Mouse (Mus musculus) bone marrow, adult 2 months (tissue): ENCODE results near the gene Myh7. TPM values are rescaled to one million over a fixed set of nuclear protein-coding genes. Genes with fewer than 3 reads are reported as not detected.
"Not testable (repeated sequence)": the region's sequence is repeated elsewhere in the genome, so short reads cannot be mapped to it uniquely, and the experiment has no call there.

ENCODE experiments used
- H3K27ac ChIP-seq: fragments of 200-500 bp; 2 replicates; pipeline ENCODE4 v1.5.1; 2012; ENCODE audit warnings: low read depth, mild to moderate bottlenecking, control low read depth, inconsistent platforms, low read length; ENCODE audit not compliant: control insufficient read depth, poor library complexity, insufficient read depth
- H3K4me1 ChIP-seq: fragments of 200-500 bp; 2 replicates; pipeline ENCODE4 v1.6.1; 2011; ENCODE audit warnings: low read length; ENCODE audit not compliant: control insufficient read depth, insufficient read depth
- H3K4me3 ChIP-seq: fragments of 200-500 bp; replicated peaks from 2 replicates; pipeline ENCODE3; 2011; ENCODE audit warnings: mild to moderate bottlenecking, low read depth, low read length, control low read depth; ENCODE audit not compliant: control insufficient read depth
- CTCF ChIP-seq: fragments of 200-500 bp; IDR thresholded peaks from 2 replicates; pipeline ENCODE4 v1.5.1; 2011; ENCODE audit warnings: low read length, control low read depth; ENCODE audit not compliant: control insufficient read depth, insufficient read depth
- POLR2A ChIP-seq: fragments of 200-500 bp; IDR thresholded peaks from 2 replicates; pipeline ENCODE4 v1.6.1; 2011; ENCODE audit warnings: low read depth, mild to moderate bottlenecking, control low read depth, low read length, borderline replicate concordance; ENCODE audit not compliant: control insufficient read depth
- WGBS: fragments of 180-500 bp; shearing (Covaris S2); methylation state at CpG from one replicate; pipeline ENCODE4 v1.1.7; 2018; 5-methylcytosine and 5-hydroxymethylcytosine counted together
- polyA plus RNA-seq: library from polyadenylated mRNA; stranded (reverse); fragments of >200 nt; gene quantifications from 2 replicates; pipeline ENCODE4 v1.2.4, GENCODE M21; 2011; ENCODE audit warnings: low replicate concordance; ENCODE audit not compliant: missing spikeins, insufficient read depth, insufficient read length

Myh7 gene
- polyA plus RNA-seq, 1 experiment: not detected

GRCm38 (mm10) chr14:55000814-55001213, 6.4 kb upstream of the Myh7 start:
- WGBS: 85% methylated on average over 6 of the region's 6 CpGs
- no peak overlapping the region for H3K4me3 ChIP-seq
- H3K27ac ChIP-seq: no peak overlapping the region
- no peak for TF ChIP-seq CTCF
- no peak for TF ChIP-seq POLR2A
- H3K4me1 ChIP-seq: no peaks in the 10 kb centered on the region; the same call in 1 of the 2 replicates

- 74% methylated on average over 5 of the region's 5 CpGs for WGBS
These were observed 5.4 kb upstream of the Myh7 start for GRCm38 (mm10) chr14:54999868-55000267.

GRCm38 (mm10) chr14:54998680-54999079, 4.3 kb upstream of the Myh7 start:
- no peak overlapping the region for H3K4me3 ChIP-seq
- no peak overlapping the region for H3K27ac ChIP-seq
- H3K4me1 ChIP-seq: no peaks in the 10 kb centered on the region
- no peak for TF ChIP-seq CTCF
- no peak for TF ChIP-seq POLR2A

More at GRCm38 (mm10) chr14:54999868-55000267, 5.4 kb upstream of the Myh7 start:
- H3K27ac ChIP-seq, H3K4me3 ChIP-seq, H3K4me1 ChIP-seq: not testable (repeated sequence)

- 78% methylated on average over 4 of the region's 4 CpGs for WGBS
These were observed 2.9 kb upstream of the Myh7 start for GRCm38 (mm10) chr14:54997297-54997696.

GRCm38 (mm10) chr14:54996793-54997192, 2.4 kb upstream of the Myh7 start:
- 82% methylated on average over 9 of the region's 9 CpGs for WGBS
- Histone ChIP-seq H3K27ac (no peak overlapping the region), H3K4me1 (no peaks in the 10 kb centered on the region), H3K4me3 (no peak overlapping the region)
- TF ChIP-seq CTCF: no peak
- TF ChIP-seq POLR2A: no peak

More at GRCm38 (mm10) chr14:54997297-54997696, 2.9 kb upstream of the Myh7 start:
- TF ChIP-seq POLR2A: no peak
- no peak for TF ChIP-seq CTCF
- H3K4me3 ChIP-seq: no peak overlapping the region
- H3K4me1 ChIP-seq: no peaks in the 10 kb centered on the region
- H3K27ac ChIP-seq: no peak overlapping the region

- WGBS: 75% methylated on average over 14 of the region's 14 CpGs
- Histone ChIP-seq H3K4me3 (no peak overlapping the region), H3K4me1 (no peaks in the 10 kb centered on the region), H3K27ac (no peak overlapping the region)
- TF ChIP-seq POLR2A: no peak
- no peak for TF ChIP-seq CTCF
These were observed 1.2 kb upstream of the Myh7 start for GRCm38 (mm10) chr14:54995457-54996138.

GRCm38 (mm10) chr14:54994869-54995186, 402 bp upstream of the Myh7 start:
- Histone ChIP-seq H3K4me1 (no peaks in the 10 kb centered on the region), H3K4me3 (no peak overlapping the region), H3K27ac (no peak overlapping the region)
- no peak for TF ChIP-seq POLR2A
- no peak for TF ChIP-seq CTCF

- Histone ChIP-seq H3K4me3 (no peak overlapping the region), H3K27ac (no peak overlapping the region), H3K4me1 (no peaks in the 10 kb centered on the region)
- WGBS: 53% methylated on average over 10 of the region's 10 CpGs
- TF ChIP-seq POLR2A (no peak), CTCF (no peak)
These were observed 790 bp downstream of the Myh7 start for GRCm38 (mm10) chr14:54993636-54994035.

GRCm38 (mm10) chr14:54992196-54992595, 2.2 kb downstream of the Myh7 start:
- Histone ChIP-seq H3K27ac (no peak overlapping the region), H3K4me3 (no peak overlapping the region), H3K4me1 (no peaks in the 10 kb centered on the region)
- no peak for TF ChIP-seq CTCF
- no peak for TF ChIP-seq POLR2A
- 86% methylated on average over 10 of the region's 10 CpGs for WGBS
